Mouse (Mus musculus) layer of hippocampus, adult 18-20 months (tissue): ENCODE data around the gene Hnf1b. TPM values are rescaled to one million over a fixed set of nuclear protein-coding genes. Genes with fewer than 3 reads are reported as not detected.

Experiments used
- DNase-seq, 2 experiments: peaks; one replicate each; pipeline ENCODE4 v3.0.0; 2022; ENCODE audit warnings: low spot score in 2 of 2
- total RNA-seq, 2 experiments: library from RNA; stranded (reverse); gene quantifications; 2 replicates each; pipeline ENCODE4 v1.2.3; 2021

Gene Hnf1b
- total RNA-seq, 2 experiments from 2014 or later, result 0.27 to 0.43 TPM

DNA sequence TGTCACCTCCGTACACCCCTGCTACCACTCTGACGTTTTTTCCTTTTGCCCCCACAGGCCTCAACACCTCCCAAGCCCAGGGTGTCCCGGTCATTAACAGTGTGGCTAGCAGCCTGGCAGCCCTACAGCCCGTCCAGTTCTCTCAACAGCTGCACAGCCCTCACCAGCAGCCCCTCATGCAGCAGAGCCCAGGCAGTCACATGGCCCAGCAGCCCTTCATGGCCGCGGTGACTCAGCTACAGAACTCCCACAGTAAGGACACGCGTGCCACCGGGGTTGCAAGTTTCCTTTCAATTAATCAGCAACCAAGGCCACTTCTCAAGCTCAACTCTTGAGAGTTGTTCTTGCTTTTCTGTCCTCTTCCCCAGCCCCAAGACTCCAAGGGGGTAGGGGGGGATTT is 43.5 kb downstream of the Hnf1b start:
- no peak for DNase-seq

DNA sequence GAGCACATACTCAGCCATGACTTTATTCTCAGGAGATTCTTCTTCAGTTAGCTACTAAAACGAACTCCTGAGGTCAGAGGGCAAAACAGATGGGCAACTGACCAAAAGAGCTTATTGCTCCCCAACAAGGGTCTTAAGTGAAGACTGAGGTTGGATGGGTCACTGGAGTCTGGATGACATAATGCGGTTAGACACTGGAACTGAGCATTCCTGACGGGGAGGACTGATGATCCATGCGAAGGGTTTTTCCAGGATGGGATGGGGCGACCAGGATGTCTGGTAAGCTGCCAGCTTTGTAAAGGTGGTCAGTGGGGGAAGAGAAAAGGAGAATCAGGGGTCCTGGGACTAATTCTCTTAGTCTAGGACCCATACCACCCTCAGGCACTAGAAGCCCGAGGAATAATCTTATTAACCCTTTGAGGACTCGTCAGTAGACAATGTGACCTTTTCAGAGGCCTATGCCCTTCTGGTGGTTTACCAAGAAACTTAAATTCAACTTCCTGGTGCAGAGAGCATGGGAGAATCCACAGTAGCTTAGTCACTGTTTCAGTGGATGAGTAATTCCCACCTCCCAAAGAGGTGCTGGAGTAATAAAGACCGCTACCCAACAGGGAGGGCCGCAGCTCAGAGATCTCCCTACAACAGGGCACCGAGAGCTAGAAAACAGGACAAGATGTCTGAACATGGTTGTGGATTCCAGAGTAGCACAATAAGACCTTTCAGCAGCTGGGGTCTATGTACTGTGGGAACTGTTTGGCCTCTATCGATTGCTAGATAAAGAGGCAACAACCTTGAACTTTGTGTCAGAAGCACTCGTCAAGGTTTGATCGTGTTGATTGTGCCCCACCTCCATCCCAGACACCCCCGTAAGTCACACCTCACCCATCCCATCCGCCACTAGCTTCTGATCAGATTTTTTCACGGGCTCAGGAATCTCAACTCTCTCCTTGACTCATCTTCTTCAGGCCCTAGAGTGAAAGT is 46.9 kb downstream of the Hnf1b start:
- no peak for DNase-seq

DNA sequence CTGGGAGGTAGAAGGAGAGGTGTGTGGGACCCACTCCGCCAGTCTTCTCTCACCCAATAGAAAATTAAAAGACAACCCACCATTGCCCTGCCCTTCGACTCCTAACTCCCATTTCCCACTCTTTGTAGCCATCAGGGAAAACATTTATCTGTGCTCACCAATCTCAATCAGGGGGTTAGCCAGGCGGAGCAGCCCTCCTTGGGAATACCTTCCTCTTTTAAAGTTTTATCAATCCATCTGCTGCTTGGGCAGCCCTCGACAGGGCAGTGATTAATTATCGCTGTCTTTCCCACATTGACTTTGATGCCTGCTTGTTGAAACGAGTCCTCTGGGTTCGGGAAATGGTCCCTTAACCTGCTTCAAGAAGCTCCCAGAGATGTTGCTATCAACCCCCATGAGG is 47.7 kb downstream of the Hnf1b start:
- no peak for DNase-seq

DNA sequence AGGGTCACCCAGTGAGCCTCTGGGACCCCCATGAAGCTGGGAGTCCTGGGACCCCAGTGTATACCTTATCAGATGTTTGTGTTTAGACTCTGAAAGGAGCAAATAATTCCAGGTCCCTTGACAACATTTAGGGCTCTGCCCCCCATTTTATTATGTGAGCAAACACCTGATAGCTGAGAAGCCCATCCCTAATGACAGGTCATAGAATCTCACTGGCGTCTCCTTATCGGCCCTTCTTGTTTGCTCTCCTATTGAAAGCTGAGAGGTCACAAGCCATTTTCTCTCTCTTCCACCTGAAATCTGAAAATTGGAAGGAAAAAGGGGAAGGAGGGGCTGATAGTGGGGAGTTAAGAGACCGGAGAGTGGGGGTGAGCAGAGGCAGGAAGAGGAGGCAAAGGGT is 52.9 kb downstream of the Hnf1b start:
- DNase-seq, result no peak

DNA sequence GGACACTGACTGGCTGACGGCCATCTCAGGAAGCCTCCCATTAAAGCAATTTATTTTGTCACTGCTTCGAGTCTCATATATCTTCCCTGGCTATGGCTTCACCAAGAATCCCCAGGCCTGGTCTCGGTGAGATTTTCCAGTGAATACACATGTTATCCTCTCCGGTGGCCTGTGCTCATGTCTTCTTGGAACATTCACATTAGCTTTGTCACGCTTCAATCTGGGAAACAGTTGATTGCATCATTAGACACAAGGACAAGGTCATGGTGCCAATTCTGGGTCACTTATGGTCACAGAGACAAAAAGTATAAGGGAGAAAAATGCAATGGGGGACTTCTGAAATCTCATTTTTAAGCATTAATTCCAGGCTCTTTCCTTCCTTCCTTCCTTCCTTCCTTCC is 55.9 kb downstream of the Hnf1b start:
- no peak for DNase-seq

DNA sequence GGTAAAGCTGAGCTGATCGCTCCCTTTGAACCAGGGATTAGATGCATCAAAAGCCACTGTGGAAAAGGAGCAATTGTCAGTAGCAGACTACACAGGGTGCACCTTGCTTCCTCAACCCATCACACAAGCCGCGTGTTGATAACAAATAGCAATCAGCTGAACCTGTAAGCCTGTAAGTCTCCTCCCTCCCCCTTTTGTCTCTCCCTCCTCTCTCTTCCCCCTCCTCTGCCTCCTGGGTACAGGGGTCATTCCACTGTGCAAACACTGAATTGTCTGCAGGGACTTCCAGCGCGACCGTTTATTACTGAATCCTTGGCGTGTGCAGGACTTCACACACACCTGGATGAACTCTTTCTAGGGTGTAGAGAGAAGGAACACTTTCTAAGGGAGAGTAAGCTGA is 58.5 kb downstream of the Hnf1b start:
- no peak for DNase-seq

DNA sequence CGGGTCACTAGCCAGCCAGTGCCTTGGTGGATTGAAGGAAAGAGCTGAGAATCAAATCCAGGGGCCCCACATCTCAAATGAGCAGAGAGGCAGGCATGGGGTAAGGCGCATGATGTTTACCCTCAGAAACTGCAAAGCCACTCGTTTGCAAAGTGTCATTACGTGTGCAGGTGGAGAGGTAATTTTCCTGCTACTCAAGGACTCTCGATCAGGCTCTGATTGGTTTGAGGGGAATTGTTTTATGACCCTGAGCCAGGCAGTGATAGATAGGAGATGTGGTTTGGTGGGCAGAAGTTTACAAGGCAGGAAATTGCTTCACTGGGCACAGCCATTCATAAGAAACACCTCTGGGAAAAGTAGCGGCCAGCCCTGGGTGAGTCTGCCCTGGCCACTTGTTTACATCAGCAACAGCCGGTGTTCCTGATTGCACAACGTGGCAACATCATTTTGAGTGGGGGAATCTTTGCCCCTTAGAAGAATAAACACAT is 64.0 kb downstream of the Hnf1b start:
- no peak for DNase-seq

DNA sequence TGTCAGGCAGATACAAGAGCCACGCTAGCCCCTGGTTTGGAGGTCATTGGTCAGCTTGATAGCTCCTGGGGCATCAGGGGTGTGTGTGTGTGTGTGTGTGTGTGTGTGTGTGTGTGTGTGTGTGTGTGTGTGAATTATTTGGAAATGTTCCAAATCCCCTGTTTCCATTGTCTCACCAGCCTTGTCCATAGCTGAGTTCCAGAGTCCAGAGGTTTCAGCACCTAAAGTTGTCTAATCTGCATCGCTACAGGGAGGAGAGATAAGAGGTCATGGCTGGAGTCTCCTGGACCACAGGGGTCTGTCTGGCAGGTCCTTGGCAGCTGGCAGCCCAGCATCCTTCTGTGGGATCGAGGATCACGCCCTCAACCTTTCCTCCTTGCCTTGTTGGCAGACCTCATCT is 64.6 kb downstream of the Hnf1b start:
- DNase-seq, result no peak

DNA sequence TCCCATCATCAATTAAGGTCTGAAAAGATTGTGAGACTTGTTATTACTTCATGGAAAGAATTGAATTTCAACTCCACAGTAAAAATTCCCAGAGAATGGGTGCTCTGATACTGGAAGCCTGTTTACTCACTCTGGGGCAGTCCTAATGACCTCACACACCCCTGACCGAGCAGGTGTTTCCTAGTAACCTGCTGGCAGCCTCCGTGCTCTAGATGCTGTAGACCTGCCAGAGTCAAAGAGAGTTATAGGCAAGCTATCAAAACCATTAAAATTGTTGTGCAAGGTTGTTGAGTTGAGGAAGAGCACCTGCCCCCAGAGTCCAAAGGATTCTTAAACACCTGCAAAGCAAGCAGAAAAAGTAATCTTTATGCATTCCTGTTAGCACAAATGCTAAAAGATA is 72.7 kb downstream of the Hnf1b start:
- DNase-seq, result no peak

DNA sequence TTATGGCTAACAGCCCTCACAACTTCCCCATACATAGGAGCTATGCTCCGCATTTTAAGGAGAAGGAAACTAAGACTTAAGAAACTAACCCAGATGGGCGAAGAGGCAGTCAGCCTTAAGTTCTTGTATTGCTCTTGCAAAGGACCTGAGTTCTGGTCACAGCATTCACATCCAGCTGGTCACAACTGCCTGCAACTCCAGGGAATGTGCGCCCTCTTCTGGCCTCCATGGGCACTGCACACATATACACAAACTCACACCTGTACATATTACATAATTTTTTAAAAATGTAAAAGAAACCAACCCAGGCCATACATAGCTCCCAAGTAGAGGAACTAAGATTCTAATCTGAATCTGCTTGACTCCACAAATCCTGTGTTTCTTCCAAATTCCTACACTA is 77.2 kb downstream of the Hnf1b start:
- no peak for DNase-seq

DNA sequence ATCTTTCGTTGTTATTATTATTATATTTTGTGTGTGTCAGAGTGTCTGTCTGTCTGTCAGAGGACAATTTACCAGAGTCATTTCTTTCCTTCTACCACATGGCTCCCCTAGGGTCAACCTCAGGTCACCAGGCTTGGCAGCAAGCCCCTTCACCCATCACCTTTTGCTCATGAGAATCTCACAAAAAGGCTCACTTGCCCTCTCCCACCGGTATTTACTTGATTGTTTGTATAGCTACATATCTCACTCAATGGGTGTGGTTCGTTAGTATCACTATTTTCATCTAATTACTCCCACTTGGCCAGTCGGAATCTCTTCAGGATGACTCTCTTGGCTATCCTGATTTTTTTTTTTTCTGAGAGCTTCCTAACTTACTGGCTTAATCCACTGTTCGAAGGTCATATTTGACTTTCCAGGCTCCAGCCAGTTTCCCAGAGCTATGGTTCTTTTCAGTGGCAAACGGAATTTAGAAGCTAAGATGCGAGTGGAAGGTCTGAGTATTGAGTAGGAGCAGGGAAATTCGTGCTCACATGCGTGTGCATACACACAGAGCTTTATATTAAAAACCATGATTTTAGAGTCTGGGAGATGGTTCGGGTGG is 82.7 kb downstream of the Hnf1b start:
- DNase-seq, result no peak

DNA sequence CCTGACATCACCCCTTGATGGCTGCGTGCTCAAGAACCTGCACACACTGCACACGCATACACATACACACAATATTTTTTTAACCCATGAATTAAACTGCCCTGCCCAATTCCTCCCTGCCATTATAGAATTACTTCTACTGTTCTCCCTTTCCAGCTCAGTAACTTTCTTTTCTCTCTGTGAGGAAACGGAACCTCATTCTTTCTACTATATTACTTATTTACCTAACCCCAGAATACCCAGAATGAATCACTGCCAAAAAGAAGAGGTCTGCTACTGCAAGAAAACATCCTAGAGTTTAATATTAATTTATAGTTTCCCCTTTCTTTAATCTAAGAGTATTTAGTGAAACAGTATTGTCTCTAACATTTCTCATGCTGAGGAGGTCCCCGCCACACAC is 83.5 kb downstream of the Hnf1b start:
- DNase-seq, result no peak

DNA sequence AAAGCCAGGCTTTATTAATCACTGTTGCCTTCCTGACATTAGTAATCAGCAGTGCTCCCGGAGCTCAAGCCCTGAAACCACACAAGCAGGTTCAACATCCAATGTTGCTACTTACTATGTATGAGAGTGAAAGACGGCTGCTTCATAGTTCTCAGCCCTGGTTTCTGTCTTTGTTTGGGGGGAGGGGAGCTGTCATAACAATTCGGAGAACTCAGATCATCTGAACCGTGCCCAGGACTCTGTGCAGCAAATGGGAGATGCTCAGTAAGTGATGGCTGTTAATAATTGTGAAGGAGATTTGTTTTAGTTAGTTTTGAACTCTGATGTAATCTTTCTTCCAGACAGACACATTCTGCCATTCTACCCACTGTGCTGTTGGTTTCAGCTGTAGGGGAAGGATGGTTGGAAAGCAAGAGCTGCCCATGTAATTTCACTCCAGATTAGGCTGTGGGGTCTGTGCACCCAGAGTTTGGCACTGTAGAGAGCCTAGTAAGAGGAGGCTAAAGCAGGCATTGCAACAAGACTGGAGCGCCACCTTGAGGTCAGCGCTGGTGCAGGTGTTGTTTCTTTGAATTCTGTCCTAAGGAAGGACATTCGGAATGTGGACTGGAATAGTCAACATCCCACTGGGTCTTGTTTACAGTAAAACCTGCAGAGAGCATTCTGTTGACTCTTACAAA is 86.3 kb downstream of the Hnf1b start:
- peak; percentile 39 to 86 for DNase-seq

DNA sequence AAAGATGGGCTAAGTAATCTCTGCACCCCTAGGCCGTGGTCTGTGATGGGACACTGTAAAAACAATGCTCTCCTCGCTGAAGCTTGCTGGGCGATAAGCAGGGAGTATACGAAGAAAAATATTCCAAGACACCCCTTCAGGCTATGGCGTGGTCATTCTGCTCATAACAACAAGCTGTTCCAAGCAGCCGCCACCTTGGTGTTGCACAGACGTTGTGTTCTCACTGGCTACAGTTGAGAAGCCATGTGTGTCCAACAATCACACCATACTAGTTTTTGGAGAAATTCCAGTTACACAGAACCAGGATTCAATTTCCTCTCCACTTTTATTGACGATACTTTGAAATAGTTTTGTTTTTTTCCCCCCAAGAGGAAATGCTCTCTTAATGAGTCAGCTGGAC is 88.7 kb downstream of the Hnf1b start:
- no peak for DNase-seq

DNA sequence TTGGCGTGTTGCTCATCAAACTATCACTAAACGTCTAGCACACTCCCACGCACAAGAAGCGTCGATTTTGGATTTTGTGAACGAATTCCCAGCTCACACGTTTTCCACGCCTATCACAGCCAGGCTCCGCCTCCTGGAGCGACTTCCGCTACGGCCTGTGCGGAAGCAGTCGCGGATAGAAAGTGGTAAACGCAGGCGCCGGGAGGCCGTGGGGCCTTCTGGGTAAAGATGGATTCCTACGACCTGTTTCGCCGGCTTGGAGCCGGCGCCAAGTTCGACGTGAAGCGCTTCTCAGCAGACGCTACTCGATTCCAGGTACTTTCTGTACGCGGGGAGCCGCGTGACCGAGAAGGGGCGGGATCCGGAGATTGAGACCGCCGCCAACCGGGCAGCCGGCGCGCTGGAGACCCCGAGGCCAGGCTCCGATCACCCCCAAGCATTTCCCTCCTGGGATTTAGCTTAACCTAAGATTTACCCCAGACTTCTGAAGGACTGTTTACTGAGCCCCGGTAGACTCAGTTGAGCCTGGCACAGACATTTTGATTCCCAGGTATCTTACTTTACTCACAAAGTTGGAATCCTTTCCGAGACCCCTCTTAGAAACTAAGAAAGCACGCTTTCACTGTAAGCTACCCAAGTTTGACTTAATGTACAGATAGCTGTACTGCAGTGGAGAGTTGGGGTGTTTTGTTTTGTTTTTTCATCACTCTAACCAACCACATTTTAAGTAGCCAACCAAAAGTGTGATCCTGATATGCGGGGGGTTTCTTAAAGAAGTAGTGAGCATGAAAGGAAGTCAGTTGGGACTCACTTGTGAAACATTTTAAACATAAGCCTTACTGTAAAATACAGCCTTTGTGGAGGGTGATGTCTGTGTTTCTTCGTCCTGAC is 92.3 kb downstream of the Hnf1b start, which contains the start of gene Ddx52:
Gene Ddx52 (plus strand): TSS at position 113 of the 891 bp plus-strand sequence.
- peak; percentile 85 to 94 for DNase-seq

Other genes starting within 250 kb of the Hnf1b start
- gene Rpl9-ps1, start 204.4 kb upstream of the Hnf1b start, total RNA-seq, result not detected
- gene Ccl3, start 200.7 kb upstream of the Hnf1b start, total RNA-seq, result not detected
- gene Ccl4, start 187.5 kb upstream of the Hnf1b start, total RNA-seq, result not detected
- not detected for gene Wfdc17, start 146.1 kb upstream of the Hnf1b start, total RNA-seq
- under 1 TPM; 0.69 to 0.96 TPM for gene Wfdc18, start 141.0 kb upstream of the Hnf1b start, total RNA-seq
- not detected for gene Wfdc21, start 103.1 kb upstream of the Hnf1b start, total RNA-seq
- gene Heatr6, start 96.4 kb upstream of the Hnf1b start, total RNA-seq, result 10 to 100 TPM; 15.0 to 16.0 TPM
- gene Ddx52, start 92.0 kb downstream of the Hnf1b start, total RNA-seq, result 10 to 100 TPM; 13.1 to 16.4 TPM
- 10 to 100 TPM; 66.6 to 70.6 TPM for gene Synrg, start 114.4 kb downstream of the Hnf1b start, total RNA-seq
- 10 to 100 TPM; 33.5 to 35.0 TPM for gene Dusp14, start 219.2 kb downstream of the Hnf1b start, total RNA-seq